Mouse (Mus musculus): Measurements from ENCODE around the gene Vav3. TPM values are rescaled to one million over a fixed set of nuclear protein-coding genes. Genes with fewer than 3 reads are reported as not detected.

The Vav3 gene
- total and polyA plus RNA-seq, 3 experiments, result 0.08 TPM; not detected in 2

DNA sequence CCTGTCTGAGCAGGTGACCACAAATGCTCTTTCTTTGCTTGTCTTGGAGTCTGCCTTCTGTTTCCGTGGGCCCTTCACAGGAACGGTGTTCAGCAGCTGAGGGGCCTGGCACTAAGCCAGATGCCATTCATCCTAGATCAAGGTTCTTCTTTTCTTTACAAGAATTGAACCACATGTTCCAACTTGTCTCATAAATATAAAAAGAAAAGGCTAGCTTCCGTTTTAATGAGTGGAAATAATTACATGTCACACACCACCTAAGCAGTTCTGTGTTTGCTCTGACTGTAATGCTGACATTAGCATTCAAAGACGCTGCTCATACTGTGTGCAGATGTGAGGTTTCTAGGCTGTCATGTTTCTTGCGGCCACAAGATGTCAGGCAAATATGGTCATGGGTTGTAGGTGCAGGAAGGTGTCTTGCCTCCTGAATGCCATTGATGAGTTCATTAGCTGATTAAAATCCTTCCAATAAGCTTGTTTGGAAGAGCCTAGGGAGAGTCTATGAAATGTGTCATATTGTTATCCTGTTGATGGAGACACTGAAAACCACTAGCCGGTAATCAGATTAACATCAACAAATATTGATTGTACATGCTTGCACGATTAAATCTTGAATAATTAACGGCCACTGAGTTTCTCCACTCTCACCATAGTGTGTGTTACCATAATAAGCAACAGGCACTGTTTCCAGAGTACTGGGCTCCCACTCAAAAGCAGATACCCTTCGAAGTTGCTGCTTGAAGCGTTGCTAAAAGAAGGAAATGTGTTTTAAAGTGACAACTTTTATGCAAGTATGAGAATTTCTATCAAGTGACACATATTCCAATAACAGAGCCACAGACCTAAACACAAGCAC is 392.1 kb downstream of the Vav3 start:
- H3K27ac ChIP-seq (ENCODE audit: insufficient read depth, low read depth), result no peak overlapping the region
- no peak for DNase-seq (ENCODE audit: extremely low read depth)
- no peaks in the 10 kb centered on the region for H3K36me3 ChIP-seq (replicated peaks in 1 of 2; ENCODE audit: control insufficient read depth in 1 of 2, insufficient read depth in 1 of 2, low read length in 1 of 2)
- in situ Hi-C loops (cut with MboI; ENCODE audit: low pct_ligation_motif_present, low pct_unique_long_range_greater_than_20kb, low sequenced_read_pairs), result no loop called here
- H3K9me3 ChIP-seq (replicated peaks; ENCODE audit: low read length), result peaks cover 73% of the 10 kb centered on the region
- dilution Hi-C loops (cut with MboI; ENCODE audit: extremely low pct_ligation_motif_present, extremely low pct_unique_long_range_greater_than_20kb, low sequenced_read_pairs), result no loop called here
- no peak overlapping the region for H3K4me2 ChIP-seq (ENCODE audit: insufficient read depth, low read depth, poor library complexity, severe bottlenecking)
- TF ChIP-seq SIN3A (IDR thresholded peaks at IDR 0.05; ENCODE audit: low read length) (no peak), NELFE (IDR thresholded peaks at IDR 0.05; ENCODE audit: low read depth, low read length) (no peak), TBP (conservative IDR thresholded peaks at IDR 0.05; ENCODE audit: low read depth, low read length) (no peak), CHD2 (IDR thresholded peaks at IDR 0.05; ENCODE audit: low read length) (no peak), UBTF (IDR thresholded peaks at IDR 0.05; ENCODE audit: low read depth, low read length) (no peak), KAT2A (IDR thresholded peaks at IDR 0.05; ENCODE audit: insufficient replicate concordance, low read length) (no peak), JUN (IDR thresholded peaks at IDR 0.05; ENCODE audit: insufficient read depth, low read depth, low read length) (no peak), NRF1 (IDR thresholded peaks at IDR 0.05; ENCODE audit: low read depth, low read length) (no peak), CTCF (conservative IDR thresholded peaks at IDR 0.05 in 1 of 2, IDR thresholded peaks at IDR 0.05 in 1 of 2; ENCODE audit: low read depth in 2 of 2, low read length in 2 of 2) (no peak), GABPA (IDR thresholded peaks at IDR 0.05; ENCODE audit: insufficient replicate concordance, low read depth, low read length) (no peak), MAX (IDR thresholded peaks at IDR 0.05; ENCODE audit: low read length) (no peak), HCFC1 (IDR thresholded peaks at IDR 0.05; ENCODE audit: low read depth, low read length) (no peak), USF2 (conservative IDR thresholded peaks at IDR 0.05; ENCODE audit: low read depth, low read length) (no peak), MYC (IDR thresholded peaks at IDR 0.05; ENCODE audit: low read depth, low read length) (no peak), ZNF384 (IDR thresholded peaks at IDR 0.05; ENCODE audit: low read depth, low read length) (no peak)
- H3K27me3 ChIP-seq (replicated peaks), result no peaks in the 10 kb centered on the region
- H3K4me3 ChIP-seq (replicated peaks in 1 of 3; ENCODE audit: low read depth in 2 of 3, low read length in 2 of 3, poor library complexity in 1 of 3), result no peak overlapping the region
- H3K4me1 ChIP-seq (ENCODE audit: control insufficient read depth in 1 of 2, insufficient read depth in 2 of 2), result no peaks in the 10 kb centered on the region
- H3K9ac ChIP-seq (ENCODE audit: insufficient read depth, low read depth), result no peak overlapping the region
- no peaks in the 10 kb centered on the region for H3K79me2 ChIP-seq (replicated peaks; ENCODE audit: control insufficient read depth, extremely low read depth, insufficient read depth, poor library complexity, severe bottlenecking)

Other genes with a start within 250 kb of the Vav3 start
- not detected in 2 replicates for gene Slc25a24, start 217.5 kb upstream of the Vav3 start, total RNA-seq (2012; rRNA removed)
- gene Slc25a24, start 217.5 kb upstream of the Vav3 start, total RNA-seq (2014; rRNA removed), result 0.08 TPM in 1 of 2 replicates, not detected in the other
- gene Slc25a24, start 217.5 kb upstream of the Vav3 start, polyA plus RNA-seq (2012; ENCODE audit: insufficient read length, low read depth), result not detected in 2 replicates